Mouse (Mus musculus): ENCODE results near the gene Pkn1. TPM values are rescaled to one million over a fixed set of nuclear protein-coding genes. Genes with fewer than 3 reads are reported as not detected.

Pkn1 gene
- polyA plus RNA-seq, 1 experiment from 2014 or later, result 9.6 TPM

DNA sequence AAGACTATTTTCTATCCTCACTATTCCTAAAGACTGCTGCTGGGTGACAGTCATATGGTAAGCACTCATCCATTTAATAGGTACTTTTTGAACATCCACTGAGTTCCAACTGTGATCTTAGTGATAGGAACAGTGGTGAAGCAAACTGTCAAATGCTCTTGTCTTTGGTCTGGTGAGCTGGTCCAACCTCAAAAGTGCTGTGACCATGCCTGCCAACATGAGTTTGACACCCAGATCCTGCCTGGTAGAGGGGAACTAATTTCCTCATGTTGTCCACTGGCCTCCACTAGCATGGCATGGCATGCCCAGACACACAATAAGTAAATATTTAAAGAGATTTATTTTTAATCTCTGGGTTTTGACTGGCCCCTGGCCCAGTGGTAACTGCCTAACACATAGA lies 82.4 kb downstream of the Pkn1 start:
- no peak overlapping the region for H3K4me2 ChIP-seq (ENCODE audit: low read depth, low read length)
- ATAC-seq (ENCODE audit: low read depth), result no peak
- H3K9ac ChIP-seq (ENCODE audit: low read depth, low read length), result no peak overlapping the region
- no peaks in the 10 kb centered on the region for H3K27me3 ChIP-seq (ENCODE audit: control insufficient read depth, insufficient read depth, low read depth, low read length)
- no peak overlapping the region for H3K27ac ChIP-seq (ENCODE audit: low read length)
- no peak overlapping the region for H3K4me3 ChIP-seq (ENCODE audit: low read depth, low read length)
- H3K4me1 ChIP-seq (ENCODE audit: control insufficient read depth, low read depth, low read length), result peaks cover 6% of the 10 kb centered on the region
- H3K9me3 ChIP-seq (replicated peaks; ENCODE audit: control insufficient read depth, low read length), result no peaks in the 10 kb centered on the region
- peaks cover 15% of the 10 kb centered on the region for H3K36me3 ChIP-seq (ENCODE audit: control insufficient read depth, insufficient read depth)

Small RNA genes within 50 kb of the gene (microRNA-seq; reads per million reads assigned to microRNA genes)
- 0.98 reads per million for gene Mir1668

Other genes starting within 250 kb of the Pkn1 start
- gene Scoc, start 240.8 kb downstream of the Pkn1 start, polyA plus RNA-seq (2015; fragmentation: Nextera tagmentation; extraction: Ambion mirVana), result 45.7 and 52.9 TPM in 2 replicates
- not detected in 2 replicates for gene Olfr370, start 163.4 kb downstream of the Pkn1 start, polyA plus RNA-seq (2015; fragmentation: Nextera tagmentation; extraction: Ambion mirVana)
- 214 and 230 TPM in 2 replicates for gene Ndufb7, start 132.5 kb downstream of the Pkn1 start, polyA plus RNA-seq (2015; fragmentation: Nextera tagmentation; extraction: Ambion mirVana)
- gene Tecr, start 91.2 kb downstream of the Pkn1 start, polyA plus RNA-seq (2015; fragmentation: Nextera tagmentation; extraction: Ambion mirVana), result 323 and 347 TPM in 2 replicates
- gene Dnajb1, start 91.0 kb downstream of the Pkn1 start, polyA plus RNA-seq (2015; fragmentation: Nextera tagmentation; extraction: Ambion mirVana), result 50.1 and 51.7 TPM in 2 replicates
- 47.0 and 48.6 TPM in 2 replicates for gene Gipc1, start 46.5 kb downstream of the Pkn1 start, polyA plus RNA-seq (2015; fragmentation: Nextera tagmentation; extraction: Ambion mirVana)
- 0.12 and 0.53 TPM in 2 replicates for gene Ptger1, start 32.5 kb downstream of the Pkn1 start, polyA plus RNA-seq (2015; fragmentation: Nextera tagmentation; extraction: Ambion mirVana)
- gene Ddx39, start 16.0 kb upstream of the Pkn1 start, polyA plus RNA-seq (2015; fragmentation: Nextera tagmentation; extraction: Ambion mirVana), result 149 and 167 TPM in 2 replicates
- 16.2 and 18.3 TPM in 2 replicates for gene Adgre5, start 42.1 kb upstream of the Pkn1 start, polyA plus RNA-seq (2015; fragmentation: Nextera tagmentation; extraction: Ambion mirVana)
- gene Adgrl1, start 200.9 kb upstream of the Pkn1 start, polyA plus RNA-seq (2015; fragmentation: Nextera tagmentation; extraction: Ambion mirVana), result 0.86 and 1.2 TPM in 2 replicates